Mouse (Mus musculus) thymus, adult 2 months (tissue): ENCODE measurements around the gene Ash1l. TPM values are rescaled to one million over a fixed set of nuclear protein-coding genes. Genes with fewer than 3 reads are reported as not detected.
A peak's percentile ranks its signal among the peaks of the same experiment; 100 is the strongest.
"Not testable (repeated sequence)": the region's sequence is repeated elsewhere in the genome, so short reads cannot be mapped to it uniquely, and the experiment has no call there.

ENCODE experiments used
- DNase-seq: peaks from one replicate; pipeline ENCODE4 v3.0.0; 2021
- H3K27ac ChIP-seq: fragments of 200-500 bp; 2 replicates; pipeline ENCODE4 v1.5.1; 2012; ENCODE audit warnings: low read length, control low read depth; ENCODE audit not compliant: control insufficient read depth, insufficient read depth
- H3K27me3 ChIP-seq: fragments of 200-500 bp; 2 replicates; pipeline ENCODE4 v1.6.1; 2012; ENCODE audit warnings: mild to moderate bottlenecking, low read length, moderate library complexity, mixed read lengths; ENCODE audit not compliant: control insufficient read depth, insufficient read depth
- H3K36me3 ChIP-seq: fragments of 200-500 bp; 2 replicates; pipeline ENCODE4 v1.6.1; 2012; ENCODE audit warnings: mild to moderate bottlenecking, low read length, moderate library complexity; ENCODE audit not compliant: control insufficient read depth, insufficient read depth
- H3K4me1 ChIP-seq: fragments of 200-500 bp; replicated peaks from 2 replicates; pipeline ENCODE4 v1.6.1; 2012; ENCODE audit warnings: low read length; ENCODE audit not compliant: control insufficient read depth, insufficient read depth
- H3K4me3 ChIP-seq: fragments of 200-500 bp; 2 replicates; pipeline ENCODE4 v1.5.1; 2012; ENCODE audit warnings: mild to moderate bottlenecking, low read length, control low read depth, moderate library complexity; ENCODE audit not compliant: control insufficient read depth, insufficient read depth
- CTCF ChIP-seq: fragments of 200-500 bp; IDR thresholded peaks from 2 replicates; pipeline ENCODE4 v1.5.1; 2012; ENCODE audit warnings: mild to moderate bottlenecking, control low read depth, low read length, moderate library complexity, borderline replicate concordance; ENCODE audit not compliant: control insufficient read depth, poor library complexity, insufficient read depth; ENCODE audit errors: extremely low read depth
- POLR2A ChIP-seq: fragments of 200-500 bp; IDR thresholded peaks from 2 replicates; pipeline ENCODE4 v1.6.1; 2012; ENCODE audit warnings: mild to moderate bottlenecking, low read length, control low read depth, moderate library complexity; ENCODE audit not compliant: control insufficient read depth, poor library complexity, insufficient read depth; ENCODE audit errors: extremely low read depth
- WGBS: fragments of 180-500 bp; shearing (Covaris S2); methylation state at CpG from one replicate; pipeline ENCODE4 v1.1.7; 2018; 5-methylcytosine and 5-hydroxymethylcytosine counted together
- polyA plus RNA-seq: library from polyadenylated mRNA; depleted of rRNA; stranded (reverse); fragments of >200 nt; gene quantifications from 2 replicates; pipeline ENCODE4 v1.2.3, GENCODE M21; 2012

The Ash1l gene
- polyA plus RNA-seq, 1 experiment, result 12.8 TPM

DNA sequence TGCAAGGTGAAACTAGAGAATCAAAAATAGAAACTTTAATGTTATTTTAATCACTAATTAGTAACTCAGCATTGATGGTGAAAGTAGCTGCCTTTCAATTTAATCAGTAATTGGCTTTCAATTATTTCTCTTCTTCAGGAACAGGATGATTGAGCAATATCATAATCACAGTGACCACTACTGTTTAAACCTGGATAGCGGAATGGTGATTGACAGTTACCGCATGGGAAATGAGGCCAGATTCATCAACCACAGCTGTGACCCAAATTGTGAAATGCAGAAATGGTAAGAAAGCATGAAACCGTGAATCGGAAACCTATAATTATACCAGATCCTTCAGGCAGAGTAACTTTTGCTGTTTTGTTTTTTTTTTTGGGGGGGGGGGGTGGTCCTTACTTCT lies 92.9 kb downstream of the Ash1l start:
- Histone ChIP-seq H3K36me3 (peaks cover 74% of the 10 kb centered on the region), H3K27me3 (no peaks in the 10 kb centered on the region), H3K4me3 (no peak overlapping the region), H3K27ac (no peak overlapping the region), H3K4me1 (no peaks in the 10 kb centered on the region)
- no peak for TF ChIP-seq CTCF
- TF ChIP-seq POLR2A, result no peak
- WGBS, result 97% methylated on average over 4 of the region's 4 CpGs
- no peak for DNase-seq

DNA sequence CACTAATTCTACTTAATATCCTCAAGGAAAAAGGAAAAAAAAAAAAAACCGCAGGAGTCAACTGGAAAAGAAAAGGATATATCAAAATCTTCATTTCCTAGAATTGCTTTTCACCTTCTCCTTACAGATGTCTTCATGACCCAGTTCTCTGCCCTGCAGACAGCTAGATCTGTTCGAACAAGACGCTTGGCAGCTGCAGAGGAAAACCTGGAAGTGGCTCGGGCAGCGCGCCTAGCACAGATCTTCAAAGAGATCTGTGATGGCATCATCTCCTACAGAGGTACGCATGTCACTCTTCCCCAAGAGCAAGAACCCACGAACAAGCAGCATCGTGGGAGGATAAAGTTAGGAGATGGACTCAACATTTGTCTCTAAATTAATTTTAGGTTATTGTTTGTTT lies 107.9 kb downstream of the Ash1l start:
- H3K36me3 ChIP-seq, result peaks cover 86% of the 10 kb centered on the region
- DNase-seq, result no peak
- no peaks in the 10 kb centered on the region for H3K4me1 ChIP-seq
- no peaks in the 10 kb centered on the region for H3K27me3 ChIP-seq
- H3K4me3 ChIP-seq, result no peak overlapping the region
- H3K27ac ChIP-seq, result no peak overlapping the region
- TF ChIP-seq CTCF (no peak), POLR2A (no peak)
- 96% methylated on average over 9 of the region's 9 CpGs for WGBS

DNA sequence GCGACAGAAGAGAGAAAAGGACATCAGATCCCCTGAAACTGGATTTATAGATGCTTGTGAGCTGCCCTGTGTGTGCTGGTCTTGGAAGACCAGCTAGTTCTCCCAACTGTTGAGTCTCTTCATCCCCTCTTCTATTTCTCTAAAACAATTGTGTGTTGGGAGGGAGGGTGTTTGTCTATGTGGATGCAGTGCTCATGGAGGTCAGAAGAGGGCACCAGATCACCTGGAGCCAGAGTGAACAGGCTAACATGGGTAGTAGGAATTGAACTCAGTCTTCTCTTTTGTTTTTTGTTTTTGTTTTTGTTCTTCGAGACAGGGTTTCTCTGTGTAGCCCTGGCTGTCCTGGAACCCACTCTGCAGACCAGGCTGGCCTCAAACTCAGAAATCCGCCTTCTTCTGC lies 108.4 kb downstream of the Ash1l start:
- peaks cover 86% of the 10 kb centered on the region for H3K36me3 ChIP-seq
- H3K4me1 ChIP-seq, result no peaks in the 10 kb centered on the region
- DNase-seq, result peak; percentile 54
- H3K4me3 ChIP-seq, result no peak overlapping the region
- TF ChIP-seq POLR2A (no peak), CTCF (no peak)
- no peaks in the 10 kb centered on the region for H3K27me3 ChIP-seq
- no peak overlapping the region for H3K27ac ChIP-seq
- WGBS, result 92% methylated on average over 3 of the region's 3 CpGs

DNA sequence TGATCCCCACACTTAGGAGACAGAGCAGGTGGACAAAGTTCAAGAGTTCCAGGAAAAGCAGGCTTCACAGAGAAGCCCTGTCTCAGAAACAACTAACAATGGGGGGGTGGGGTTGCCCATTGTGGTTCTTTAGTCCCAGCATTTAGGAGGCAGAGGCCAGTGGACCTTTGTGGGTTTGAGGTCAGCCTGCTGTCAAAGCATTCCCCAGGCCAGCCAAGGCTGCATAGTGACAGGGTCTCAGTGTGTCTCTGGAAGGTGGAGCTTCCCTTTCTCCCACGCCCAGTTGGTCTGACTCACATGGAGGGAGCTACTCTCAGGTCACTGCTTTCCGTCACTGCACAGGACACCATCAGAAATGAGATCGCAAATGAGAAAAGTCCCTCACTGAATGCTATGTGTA lies 111.3 kb downstream of the Ash1l start:
- Histone ChIP-seq H3K4me1 (no peaks in the 10 kb centered on the region), H3K27ac (no peak overlapping the region), H3K4me3 (no peak overlapping the region), H3K36me3 (peaks cover 86% of the 10 kb centered on the region), H3K27me3 (no peaks in the 10 kb centered on the region)
- 90% methylated on average over 3 of the region's 3 CpGs for WGBS
- no peak for DNase-seq
- TF ChIP-seq POLR2A (no peak), CTCF (no peak)

DNA sequence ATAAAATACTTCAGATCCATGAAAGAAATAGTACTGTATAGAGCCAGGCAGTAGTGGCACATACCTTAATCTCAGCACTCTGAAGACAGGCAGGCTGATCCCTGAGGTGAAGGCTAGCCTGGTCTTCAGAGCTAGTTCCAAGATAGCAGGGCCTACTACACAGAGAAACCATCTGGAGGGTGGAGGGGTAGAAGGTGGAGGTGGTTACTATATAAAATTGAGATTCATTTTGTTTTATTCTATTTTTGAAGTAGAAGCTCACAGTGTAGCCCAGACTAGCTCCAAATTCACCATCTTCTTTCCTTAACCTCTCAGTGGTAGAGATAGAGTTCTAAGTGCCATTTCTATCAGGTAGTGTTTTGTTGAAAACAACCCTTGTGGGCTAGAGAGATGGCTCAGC lies 116.8 kb downstream of the Ash1l start:
- TF ChIP-seq POLR2A (no peak), CTCF (no peak)
- peaks cover 94% of the 10 kb centered on the region for H3K36me3 ChIP-seq
- no peaks in the 10 kb centered on the region for H3K27me3 ChIP-seq
- H3K4me1 ChIP-seq, result no peaks in the 10 kb centered on the region
- no peak for DNase-seq
- no peak overlapping the region for H3K4me3 ChIP-seq
- H3K27ac ChIP-seq, result no peak overlapping the region

DNA sequence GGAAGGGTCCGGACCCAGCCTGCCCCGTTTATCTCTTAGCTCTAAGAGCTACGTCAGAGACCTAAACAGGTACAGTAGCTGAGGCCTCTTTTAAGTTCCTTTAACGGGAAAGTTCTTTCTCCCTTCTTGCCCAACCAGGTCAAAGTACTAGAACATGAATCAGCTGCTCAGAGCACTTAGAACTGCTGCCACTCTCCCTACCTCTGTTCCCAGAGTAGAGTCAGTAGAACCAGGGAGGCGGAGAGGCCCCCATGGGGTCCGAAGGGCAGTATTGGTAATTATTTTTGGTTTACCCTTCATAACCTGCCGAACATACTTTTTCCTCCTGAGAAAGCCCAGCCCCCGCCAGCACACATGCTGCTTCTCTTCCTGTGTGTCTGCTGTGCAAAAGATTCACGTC lies 127.0 kb downstream of the Ash1l start:
- Histone ChIP-seq H3K36me3 (peaks cover 62% of the 10 kb centered on the region), H3K27ac (no peak overlapping the region), H3K27me3 (no peaks in the 10 kb centered on the region), H3K4me1 (no peaks in the 10 kb centered on the region), H3K4me3 (no peak overlapping the region)
- no peak for TF ChIP-seq CTCF
- WGBS, result 95% methylated on average over 9 of the region's 9 CpGs
- DNase-seq, result no peak

DNA sequence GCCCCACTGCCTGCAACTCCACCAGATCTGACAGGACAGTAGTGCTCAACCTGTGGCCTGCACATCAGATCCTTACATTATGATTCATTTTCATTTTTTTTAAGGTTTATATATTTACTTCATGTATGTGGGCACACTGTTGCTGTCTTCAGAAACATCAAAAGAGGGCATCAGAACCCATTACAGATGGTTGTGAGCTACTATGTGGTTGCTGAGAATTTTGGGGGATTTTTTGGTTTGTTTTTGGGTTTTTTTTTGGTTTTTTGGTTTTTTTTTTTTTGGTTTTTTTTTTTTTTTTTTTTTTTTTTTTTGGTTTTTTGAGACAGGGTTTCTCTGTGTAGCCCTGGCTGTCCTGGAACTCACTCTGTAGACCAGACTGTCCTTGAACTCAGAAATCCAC lies 131.9 kb downstream of the Ash1l start:
- not testable (repeated sequence) for H3K27me3 ChIP-seq, DNase-seq, H3K4me3 ChIP-seq, H3K4me1 ChIP-seq, H3K27ac ChIP-seq
- peaks cover 17% of the 10 kb centered on the region for H3K36me3 ChIP-seq
